Mouse (Mus musculus) liver (tissue): ENCODE results near the gene Utf1.

ENCODE experiments used
- DNase-seq: peaks from one replicate; pipeline ENCODE4 v3.0.0-alpha.2; 2020; ENCODE audit warnings: mixed read lengths

Gene Utf1

DNA sequence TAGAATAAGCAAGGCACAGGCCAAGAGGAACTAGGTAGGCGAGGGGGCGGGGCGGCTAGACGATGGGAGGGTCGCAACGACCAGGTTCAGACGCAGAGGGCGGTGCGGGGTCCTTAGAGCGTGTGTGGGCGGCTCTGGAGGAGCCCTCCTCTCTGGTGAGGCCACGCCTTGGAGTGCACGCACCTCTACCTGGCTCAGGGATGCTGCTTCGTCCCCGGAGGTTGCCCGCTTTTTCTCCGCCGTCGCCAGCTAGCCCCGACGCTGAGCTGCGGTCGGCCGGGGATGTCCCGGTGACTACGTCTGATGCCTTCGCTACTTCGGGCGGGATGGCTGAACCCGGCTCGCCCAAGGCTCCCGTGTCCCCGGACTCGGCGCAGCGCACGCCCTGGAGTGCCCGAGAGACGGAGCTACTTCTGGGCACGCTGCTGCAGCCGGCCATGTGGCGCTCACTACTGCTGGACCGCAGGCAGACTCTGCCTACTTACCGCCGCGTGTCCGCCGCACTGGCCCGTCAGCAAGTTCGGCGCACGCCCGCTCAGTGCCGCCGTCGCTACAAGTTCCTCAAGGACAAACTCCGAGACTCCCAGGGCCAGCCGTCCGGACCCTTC lies at the start of gene Utf1:
TSS of gene Utf1 (plus strand) at position 116 of the 608 bp plus-strand sequence.
- DNase-seq: no peak

DNA sequence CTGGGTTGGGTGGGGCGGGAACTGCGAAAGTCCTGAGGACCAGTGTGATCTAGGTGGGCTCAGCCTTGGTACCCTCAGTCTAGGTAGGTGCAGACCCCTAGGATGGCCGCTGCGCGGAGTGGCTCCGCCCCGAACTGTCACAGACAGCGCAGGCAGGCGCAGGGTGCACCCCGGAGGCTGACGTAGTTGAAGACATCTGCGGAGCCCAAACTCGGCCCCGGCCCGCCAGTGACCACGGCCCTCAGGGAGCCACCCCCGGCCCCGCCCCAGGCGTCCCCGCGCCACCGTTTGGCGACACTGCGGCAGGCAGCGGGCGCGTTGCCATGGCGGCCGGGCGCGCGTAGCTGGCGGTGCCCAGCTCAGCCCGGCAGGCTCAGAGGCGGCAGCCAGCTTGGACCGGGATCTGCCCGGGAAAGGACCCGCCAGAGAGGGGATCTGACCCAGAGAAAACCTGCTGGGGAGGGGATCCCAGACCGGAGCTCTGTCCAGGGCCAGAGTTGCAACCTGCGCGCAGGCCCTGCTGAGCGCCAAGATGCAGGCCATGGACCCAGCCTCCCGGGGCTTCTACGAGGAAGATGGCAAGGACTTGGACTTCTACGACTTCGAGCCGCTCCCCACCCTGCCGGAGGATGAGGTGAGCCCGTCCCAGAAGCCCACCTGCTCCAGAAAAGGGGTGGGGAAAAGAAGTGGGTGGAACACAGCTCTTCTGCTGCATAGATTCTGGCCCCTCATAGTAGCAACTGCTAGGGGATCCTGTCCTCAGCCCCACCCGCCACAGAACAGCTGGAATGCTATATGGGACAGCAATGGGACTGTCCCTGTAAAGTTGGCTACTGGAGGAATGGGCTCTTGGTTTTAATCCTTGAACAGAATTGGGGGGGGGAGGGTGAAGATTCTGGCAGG lies 48.7 kb upstream of the Utf1 start, which contains the start of gene Kndc1:
TSS of gene Kndc1 (plus strand) at position 42 of the 903 bp plus-strand sequence.
- no peak for DNase-seq

DNA sequence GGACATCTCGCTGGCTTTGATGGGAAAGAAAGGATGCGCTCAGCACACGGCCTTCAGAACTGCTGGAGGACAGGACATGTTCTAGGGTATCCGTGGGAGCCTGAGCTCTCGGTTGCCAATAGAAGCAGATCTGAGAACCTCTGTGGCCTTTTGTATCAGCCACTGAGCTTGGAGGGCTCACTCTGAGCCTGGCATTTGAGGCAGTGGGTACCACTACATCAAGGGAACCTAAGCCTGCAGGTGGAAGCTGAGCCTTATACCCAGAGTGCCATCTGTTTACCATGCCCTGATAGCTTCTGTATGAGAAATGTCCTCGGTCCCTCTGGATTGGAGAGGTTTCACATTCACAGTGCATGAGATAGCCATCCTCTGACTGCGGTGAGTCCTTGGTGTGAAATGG lies 47.3 kb upstream of the Utf1 start:
- DNase-seq: no peak

DNA sequence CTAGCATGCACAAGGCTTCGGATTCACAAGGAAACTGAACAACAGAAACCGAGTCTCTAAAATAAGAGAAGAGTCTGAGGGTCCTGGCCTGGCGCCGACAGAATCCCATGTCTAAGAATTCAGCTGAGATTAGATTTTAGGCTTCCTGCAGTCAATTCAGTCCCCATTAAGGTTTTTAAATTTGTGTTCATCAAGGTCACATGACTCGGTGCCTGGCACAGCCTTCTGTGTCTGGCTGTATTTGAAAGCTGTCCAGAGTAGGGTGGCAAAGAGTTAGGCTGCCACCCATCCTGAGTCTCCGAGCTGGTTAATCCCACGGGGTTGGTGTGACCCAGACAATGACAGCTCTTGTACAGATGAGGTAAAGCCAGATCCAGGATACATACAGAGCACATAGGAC lies 46.8 kb upstream of the Utf1 start:
- no peak for DNase-seq

DNA sequence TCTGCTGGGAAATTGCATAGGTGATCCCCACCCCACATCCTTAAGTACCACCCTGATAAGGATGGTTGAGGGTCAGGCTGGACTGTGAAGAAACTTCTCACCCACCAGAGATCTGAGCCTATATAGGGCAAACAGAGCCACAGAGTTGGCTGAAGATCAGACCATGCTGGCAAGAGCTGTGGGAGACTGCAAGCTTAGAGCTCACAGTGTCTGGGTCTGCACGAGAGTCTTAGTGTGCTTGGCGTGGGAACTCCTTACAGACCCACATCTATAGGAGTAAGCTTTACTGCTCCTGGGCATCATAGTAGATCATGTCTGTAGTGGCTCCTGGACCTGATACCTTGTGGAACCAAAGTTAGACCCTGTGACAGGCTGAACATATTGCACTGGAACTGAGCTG lies 45.0 kb upstream of the Utf1 start:
- DNase-seq: no peak

DNA sequence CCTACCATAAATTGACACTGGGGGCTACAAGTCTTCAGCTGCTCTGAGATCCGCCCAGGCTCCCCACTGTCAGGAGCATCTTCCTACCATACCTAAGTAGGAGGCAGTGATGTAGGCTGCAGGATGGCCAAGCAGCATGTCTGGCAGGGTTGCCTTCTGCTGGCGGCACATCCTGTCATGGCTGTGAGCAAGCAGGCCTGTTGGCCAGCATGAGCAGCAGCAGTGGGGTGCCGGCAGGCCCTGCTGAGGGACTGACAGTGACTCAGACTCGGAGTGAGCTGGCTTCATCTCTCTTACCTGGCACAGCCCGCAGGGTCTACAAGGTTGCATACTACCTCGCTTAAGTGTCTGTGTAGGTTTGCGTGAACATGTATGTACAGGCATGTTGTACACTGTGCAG lies 44.1 kb upstream of the Utf1 start:
- DNase-seq: no peak

DNA sequence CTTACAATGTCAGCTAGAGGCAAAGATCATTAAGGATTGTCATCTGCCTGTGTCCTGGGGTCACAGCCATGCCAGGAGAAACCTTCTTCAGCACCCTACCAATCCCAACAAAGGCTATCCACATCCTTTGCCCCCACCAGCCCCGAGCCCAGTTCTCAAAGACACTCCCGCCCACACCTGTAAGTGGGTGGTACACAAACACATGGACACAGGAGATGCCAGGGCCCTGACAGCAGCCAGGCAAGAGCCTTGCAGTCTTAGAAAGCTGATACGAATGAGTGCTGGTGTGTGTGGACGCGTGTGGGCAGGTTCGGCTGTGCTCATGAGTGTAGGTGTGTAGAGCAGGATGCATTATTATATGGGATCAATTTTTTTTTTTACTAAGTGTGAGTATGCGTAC lies 43.1 kb upstream of the Utf1 start:
- no peak for DNase-seq

DNA sequence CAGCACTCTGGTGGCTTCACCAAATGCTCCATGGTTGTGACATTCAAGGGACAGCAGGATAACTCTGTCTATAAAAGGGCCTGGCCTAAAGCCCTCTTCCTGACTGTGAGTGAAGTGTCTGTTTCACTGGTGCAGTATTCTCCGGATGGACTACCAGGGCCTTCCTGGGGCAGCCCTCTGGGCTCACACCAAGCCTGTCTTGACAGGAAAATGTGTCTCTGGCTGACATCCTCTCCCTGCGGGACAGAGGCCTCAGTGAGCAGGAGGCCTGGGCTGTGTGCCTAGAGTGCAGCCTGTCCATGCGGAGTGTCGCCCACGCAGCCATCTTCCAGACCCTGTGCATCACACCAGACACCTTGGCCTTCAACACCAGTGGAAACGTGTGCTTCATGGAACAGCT lies 42.7 kb upstream of the Utf1 start:
- DNase-seq: no peak

DNA sequence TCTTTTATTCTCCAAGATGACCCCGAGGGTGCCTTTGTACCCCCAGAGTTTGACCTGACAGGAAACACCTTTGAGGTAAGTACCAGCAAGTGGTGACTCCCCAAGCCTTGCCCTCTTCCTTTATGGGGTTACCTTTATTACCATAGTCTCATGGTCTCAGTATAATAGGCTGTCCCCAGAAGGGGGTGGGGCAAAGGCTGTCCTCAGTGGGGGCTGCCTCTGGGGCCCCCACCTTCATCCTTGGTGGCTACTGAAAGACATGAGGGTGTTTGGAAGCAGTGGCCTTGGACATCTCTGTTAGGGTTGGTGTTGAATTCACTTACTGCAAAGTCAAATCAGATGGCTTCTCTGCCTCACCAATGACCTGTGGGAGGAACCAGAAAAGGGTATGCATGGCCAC lies 41.6 kb upstream of the Utf1 start:
- DNase-seq: no peak

DNA sequence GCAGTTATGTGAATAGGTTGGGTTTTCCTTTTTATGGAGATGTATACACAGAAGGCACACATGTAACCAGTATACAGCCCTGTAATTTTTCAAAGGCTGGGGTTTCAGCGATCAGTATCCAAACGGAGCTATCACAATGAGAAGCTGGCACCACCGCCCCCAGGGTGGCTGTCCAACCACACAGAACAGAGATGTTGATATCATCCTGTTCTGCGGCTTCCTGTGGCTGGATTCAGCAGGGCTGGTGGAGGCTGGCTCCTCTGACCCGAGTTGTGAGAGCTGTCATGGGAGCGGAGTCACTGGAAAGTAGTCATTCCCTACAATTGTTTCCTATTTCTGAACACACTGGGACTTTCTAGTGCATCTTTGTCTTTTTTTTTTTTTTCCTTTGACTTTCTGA lies 38.3 kb upstream of the Utf1 start:
- no peak for DNase-seq

DNA sequence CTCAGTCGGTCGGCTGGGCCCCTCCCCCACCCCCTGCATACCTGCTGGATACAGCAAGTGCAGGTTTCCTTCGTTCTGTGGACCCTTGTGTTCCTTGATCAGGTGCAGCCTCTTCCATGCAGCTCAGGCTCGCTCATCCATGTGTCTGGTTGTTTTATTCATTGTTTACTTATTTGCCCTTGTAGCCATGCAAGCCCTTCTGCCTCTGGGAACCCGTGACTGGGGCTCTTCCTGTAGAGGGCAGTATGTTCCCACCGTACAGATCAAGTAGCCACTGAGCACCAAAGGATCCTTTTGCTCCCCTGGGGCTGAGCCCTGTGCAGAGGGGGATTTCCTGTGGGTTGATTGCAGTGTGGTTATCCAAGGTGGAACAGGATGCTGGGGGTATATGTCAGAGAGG lies 37.9 kb upstream of the Utf1 start:
- peak; percentile 16 for DNase-seq

DNA sequence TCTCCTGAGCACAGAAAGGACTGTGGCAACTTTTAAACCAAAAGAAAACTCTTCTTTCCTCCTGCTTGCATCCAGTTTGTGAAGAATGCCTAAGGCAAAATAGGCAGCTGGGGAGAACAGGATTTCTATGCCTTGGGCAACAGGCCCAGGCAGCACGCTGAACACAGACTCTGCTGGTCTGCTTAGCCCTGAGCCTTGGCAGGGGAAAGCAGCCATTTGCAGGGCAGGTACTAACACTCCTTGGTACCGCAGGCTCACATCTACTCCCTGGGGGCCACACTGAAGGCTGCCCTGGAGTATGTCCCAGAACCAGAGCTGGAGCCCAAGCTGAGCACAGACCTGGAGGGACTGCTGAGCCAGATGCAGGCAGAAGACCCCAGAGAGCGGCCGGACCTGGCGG lies 35.4 kb upstream of the Utf1 start:
- DNase-seq: no peak

DNA sequence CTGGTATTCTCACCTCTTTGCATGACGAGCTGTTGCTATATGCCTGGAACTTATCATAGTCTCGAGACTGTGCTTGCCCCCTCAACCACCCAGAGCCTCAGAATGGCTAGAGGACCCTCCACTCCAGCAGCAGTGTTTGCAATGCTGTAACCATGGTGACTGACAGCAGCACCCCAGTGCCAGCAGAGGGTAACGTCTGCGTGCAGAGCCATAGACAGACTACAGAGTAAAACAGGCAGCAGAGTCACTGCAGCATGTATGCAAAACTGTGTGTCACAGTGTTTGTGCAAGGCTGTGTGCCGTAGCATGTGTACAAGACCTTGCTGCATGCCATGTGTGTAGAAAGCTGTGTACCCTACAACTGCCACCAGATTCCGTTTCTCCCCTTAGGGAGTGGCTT lies 34.1 kb upstream of the Utf1 start:
- no peak for DNase-seq

DNA sequence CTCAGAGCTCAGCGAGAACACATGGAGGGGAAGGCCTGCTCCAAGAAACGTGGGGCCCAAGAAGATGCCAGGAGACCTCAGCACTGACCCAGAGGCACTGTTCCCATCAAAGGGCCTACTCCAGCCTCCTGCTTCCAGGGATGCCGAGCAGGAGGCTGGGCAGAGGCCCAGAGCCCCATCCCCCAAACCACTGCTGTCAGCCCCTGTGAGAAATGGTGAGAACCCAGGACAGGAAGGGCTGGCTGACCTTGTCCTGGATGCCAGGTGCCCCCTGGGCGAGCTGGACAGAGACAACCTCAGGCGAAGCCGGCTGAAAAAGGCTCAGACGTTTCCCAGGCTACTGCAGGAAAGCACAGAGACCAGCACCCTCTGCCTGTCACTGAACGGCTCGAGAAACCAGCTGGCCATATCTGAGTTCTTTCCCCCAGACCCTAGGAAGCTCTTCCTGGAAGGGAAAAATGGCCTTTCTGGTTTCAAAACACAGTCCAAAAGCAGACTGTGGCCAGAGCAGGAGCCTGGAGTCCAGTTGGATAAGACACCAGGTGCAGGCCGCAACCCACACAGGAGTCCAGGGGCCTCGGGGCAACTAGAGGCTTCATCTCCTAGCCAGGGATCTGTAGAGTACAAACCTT lies 33.3 kb upstream of the Utf1 start:
- no peak for DNase-seq

DNA sequence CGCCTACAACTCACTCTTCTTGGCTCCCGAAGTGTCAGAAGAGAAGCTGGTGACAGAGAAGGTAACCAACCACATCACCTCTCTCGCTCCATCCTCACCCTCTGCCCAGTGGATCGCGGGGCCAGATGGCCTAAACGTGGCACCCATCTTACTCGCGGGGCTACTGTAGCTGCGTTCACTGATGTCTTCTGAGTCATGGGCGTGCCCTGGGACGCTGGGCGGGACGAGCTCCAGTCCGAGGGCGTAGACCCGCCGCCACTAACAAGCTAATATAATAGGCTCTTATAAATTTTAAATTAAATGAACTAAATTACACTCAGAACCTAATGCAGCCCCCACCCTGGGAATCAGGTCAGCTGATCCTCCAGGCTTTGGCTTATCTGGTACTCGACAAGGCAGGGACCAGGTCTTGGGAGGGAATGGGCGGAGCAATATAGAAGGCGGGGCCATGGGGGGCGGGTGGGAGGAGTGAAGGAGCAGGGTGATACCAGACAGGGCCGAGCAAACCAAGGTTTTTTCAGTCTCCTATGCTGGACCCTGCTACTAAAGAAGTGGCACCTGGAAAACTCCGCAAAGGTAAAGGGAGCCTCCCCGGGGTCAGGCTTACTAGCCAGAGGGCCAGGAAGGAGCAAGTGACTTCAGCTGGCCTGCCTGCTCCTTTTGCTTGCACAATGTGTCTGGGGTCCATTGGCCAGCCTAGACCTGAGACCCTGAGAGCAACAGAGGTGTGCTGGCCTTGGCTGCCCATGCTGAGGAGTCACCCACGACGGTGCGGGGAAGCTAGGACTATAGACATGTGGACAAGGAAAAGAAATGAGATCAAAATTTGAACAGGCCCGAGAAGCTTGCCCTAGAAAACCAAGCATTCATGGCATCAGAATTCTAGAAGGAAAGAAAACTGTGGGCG lies 29.2 kb upstream of the Utf1 start:
- DNase-seq: peak; percentile 29

DNA sequence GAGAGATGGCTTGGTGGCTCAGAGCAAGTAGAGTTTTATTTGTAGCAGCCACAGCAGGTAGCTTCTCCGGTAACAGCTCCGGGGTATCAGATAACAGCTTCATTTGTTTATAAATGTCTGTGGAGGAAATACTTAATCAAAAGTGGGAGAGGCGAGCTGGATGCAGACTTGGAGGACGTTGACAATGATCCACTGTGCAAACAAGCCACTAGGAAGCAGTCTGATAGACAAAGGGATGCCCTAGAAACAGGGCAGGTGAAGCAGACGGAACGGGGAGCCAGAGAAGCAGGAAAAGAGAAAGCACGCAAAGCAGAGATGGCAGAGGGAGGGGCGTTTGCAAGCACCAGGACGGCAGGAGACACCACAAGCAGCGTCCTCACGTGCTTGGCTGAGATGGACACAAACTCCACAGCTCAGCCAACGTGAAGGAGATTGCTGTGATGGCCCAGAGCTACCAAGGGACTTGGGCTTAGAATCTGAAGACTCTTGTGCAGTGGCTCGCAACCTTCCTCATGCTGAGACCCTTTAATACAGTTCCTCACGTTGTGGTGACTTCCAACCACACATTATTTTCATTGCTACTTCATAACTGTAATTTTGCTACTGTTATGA lies 27.8 kb upstream of the Utf1 start:
- DNase-seq: no peak

DNA sequence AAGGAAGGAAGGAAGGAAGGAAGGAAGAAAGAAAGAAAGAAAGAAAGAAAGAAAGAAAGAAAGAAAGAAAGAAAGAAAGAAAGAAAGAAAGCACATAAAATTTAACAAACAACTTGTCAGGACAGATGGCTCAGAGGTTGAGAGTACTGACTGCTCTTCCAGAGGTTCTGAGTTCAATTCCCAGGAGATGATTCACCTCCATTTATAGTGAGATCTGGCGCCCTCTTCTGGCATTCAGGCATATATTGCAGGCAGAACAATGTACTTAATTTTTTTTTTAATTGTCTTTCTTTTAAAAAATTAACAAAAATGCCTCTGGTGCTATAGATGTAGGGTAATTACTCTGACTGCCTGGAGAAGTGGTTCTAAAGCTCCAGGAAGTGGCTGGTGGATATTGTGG lies 27.2 kb upstream of the Utf1 start:
- DNase-seq: no peak

DNA sequence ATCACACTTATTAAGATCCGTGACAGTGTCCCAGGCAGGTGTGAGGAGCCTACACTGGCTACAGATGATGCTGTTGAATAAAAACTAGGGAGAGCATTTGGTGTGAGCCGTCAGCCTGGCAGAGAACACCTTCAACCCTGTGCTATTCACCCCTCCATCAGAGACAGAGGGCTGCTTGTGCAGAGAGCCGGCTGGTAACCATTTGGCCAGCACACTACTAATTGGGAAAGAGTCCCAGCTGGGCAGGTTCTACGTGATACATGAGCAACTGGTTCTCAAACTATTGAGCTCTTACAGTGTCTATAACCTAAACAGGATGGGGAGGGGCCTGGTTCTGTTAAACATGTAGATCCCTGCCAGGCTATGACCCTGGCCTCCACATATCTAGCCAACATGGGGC lies 25.3 kb upstream of the Utf1 start:
- DNase-seq: no peak

DNA sequence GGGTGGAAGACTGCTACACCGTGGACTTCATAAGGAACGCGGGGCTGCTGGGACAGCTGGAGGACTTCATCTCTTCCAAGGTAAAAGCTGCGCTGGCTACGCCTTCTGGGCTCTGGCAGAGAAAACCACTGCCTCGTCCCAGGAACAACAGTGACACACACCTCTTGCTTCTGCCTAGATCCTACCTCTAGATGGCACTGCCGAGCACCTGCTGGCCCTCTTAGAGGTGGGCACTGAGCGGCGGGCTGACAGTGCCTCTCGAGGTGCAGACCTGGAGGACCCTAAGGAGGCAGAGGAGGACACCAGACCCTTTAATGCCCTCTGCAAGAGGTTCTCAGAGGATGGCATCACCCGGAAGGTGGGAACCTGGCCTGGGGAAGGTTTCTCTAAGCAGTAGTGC lies 12.9 kb upstream of the Utf1 start:
- peak; percentile 45 for DNase-seq

DNA sequence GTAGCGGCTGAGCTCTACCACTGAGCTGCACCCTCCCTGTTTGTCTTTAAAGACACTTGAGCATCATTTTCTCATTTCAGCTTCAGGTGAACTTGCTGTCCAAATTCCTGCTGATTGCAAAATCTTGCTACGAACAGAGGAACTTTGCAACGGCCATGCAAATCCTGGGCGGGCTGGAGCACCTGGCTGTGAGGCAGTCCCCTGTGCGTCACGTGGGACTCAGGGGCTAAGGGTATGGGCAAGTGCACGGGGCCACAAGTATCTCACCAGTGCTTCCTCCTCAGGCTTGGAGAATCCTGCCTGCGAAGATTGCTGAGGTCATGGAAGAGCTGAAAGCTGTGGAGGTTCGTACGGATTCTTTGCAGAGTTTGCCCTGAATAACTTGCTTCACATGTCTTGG lies 6.9 kb upstream of the Utf1 start:
- DNase-seq: no peak

DNA sequence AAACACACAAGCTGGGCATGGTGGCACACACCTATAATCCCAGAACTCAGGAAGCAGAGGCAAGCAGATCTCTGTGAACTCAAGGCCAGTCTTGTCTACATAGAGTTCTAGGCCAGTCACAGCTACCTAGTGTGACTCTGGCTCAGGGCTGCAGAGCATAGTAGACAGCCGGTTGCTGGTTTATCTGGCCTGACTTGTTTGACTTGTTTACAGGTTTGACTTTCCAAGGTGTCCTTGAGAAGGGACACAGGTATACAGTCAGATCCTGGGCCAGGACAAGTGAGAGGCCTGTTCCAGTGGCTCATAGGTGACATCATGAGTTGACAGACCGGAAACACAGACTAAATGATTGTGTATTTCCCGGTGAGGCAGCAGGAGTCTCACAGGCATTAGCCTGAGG lies 6.5 kb upstream of the Utf1 start:
- no peak for DNase-seq

DNA sequence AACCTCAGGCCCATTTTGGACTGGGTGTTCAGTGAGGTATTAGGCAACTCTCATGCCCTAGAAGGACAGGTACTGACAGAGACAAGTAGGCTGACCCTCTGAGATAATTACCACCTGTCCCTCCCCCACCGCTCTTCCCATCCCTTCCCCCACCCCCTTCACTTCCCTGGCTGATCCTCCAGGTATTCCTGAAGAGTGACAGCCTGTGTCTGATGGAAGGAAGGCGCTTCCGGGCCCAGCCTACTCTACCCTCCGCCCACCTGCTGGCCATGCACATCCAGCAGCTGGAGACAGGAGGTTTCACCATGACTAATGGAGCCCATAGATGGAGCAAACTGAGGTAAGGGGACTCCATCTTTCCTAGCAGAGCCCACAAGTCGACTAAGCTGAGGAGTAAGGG lies 5.8 kb upstream of the Utf1 start:
- no peak for DNase-seq
